Mouse (Mus musculus) liver, embryonic 12.5 days (tissue): Measurements from ENCODE around the gene Olfr613. TPM values are rescaled to one million over a fixed set of nuclear protein-coding genes. Genes with fewer than 3 reads are reported as not detected.
"Not testable (repeated sequence)": the region's sequence is repeated elsewhere in the genome, so short reads cannot be mapped to it uniquely, and the experiment has no call there.

Experiments used
- ATAC-seq: fragments of 200-750 bp; cut with Nextera tagmentation; 2 replicates; pipeline ENCODE4 v1.8.0; 2017; ENCODE audit warnings: moderate number of reproducible peaks, mild to moderate bottlenecking, moderate library complexity
- H3K27ac ChIP-seq: fragments of 300-500 bp; sonication (generic); 2 replicates; pipeline ENCODE4 v1.5.1; 2016; ENCODE audit warnings: mild to moderate bottlenecking
- H3K27me3 ChIP-seq: fragments of 300-500 bp; sonication (generic); replicated peaks from 2 replicates; pipeline ENCODE4 v1.6.1; 2016; ENCODE audit warnings: mild to moderate bottlenecking, moderate library complexity
- H3K36me3 ChIP-seq: fragments of 300-500 bp; sonication (generic); 2 replicates; pipeline ENCODE4 v1.6.1; 2016; ENCODE audit warnings: mild to moderate bottlenecking, moderate library complexity
- H3K4me1 ChIP-seq: fragments of 300-500 bp; sonication (generic); 2 replicates; pipeline ENCODE4 v1.6.1; 2016
- H3K4me2 ChIP-seq: fragments of 300-500 bp; sonication (generic); 2 replicates; pipeline ENCODE4 v1.6.1; 2016; ENCODE audit warnings: mild to moderate bottlenecking, moderate library complexity
- H3K4me3 ChIP-seq: fragments of 300-500 bp; sonication (generic); 2 replicates; pipeline ENCODE4 v1.5.1; 2016; ENCODE audit warnings: mild to moderate bottlenecking, moderate library complexity
- H3K9ac ChIP-seq: fragments of 300-500 bp; sonication (generic); 2 replicates; pipeline ENCODE4 v1.6.1; 2016; ENCODE audit warnings: mild to moderate bottlenecking, moderate library complexity
- H3K9me3 ChIP-seq: fragments of 300-500 bp; sonication (generic); replicated peaks from 2 replicates; pipeline ENCODE4 v1.6.1; 2016; ENCODE audit warnings: mild to moderate bottlenecking, moderate library complexity
- whole genome bisulfite sequencing: fragments of 180-500 bp; shearing (Covaris S2); methylation state at CpG from one replicate; pipeline ENCODE4 v1.1.7; 2016; ENCODE audit not compliant: insufficient replicate concordance; 5-methylcytosine and 5-hydroxymethylcytosine counted together
- microRNA-seq: library from miRNA; unstranded; fragments of <30 nt; microRNA quantifications from one replicate; pipeline ENCODE4, GENCODE M21; 2017
- polyA plus RNA-seq: library from polyadenylated mRNA; unstranded; fragments of >200 nt; fragmentation: Nextera tagmentation; extraction: Ambion mirVana; gene quantifications from 2 replicates; pipeline ENCODE4 v1.2.1, GENCODE M21; 2016

Olfr613 gene
- not detected in 2 replicates for polyA plus RNA-seq

DNA sequence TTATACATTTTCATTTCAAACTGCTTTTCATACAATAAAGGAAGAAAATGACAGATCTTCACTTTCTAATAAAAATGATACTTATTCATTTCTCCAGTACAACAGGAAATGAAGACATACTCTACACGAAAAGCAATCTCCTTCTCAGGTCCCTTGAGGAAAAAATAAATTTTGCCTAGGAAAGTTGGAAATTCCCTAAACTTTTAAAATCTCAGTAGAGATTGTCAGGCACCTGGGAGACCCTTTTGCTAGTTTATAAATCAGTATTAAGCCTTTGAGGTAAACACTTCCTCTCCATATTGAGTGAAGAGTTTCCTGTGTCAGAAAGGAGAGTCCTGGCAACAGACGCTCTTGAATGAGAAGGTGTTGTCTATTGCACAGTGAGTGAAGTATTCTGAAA, at the start of gene Olfr613:
Gene Olfr613, plus strand, starts transcription at position 301 of the 400 bp plus-strand sequence.
- H3K36me3 ChIP-seq = no peaks in the 10 kb centered on the region
- no peak within 1 kb of the TSS for H3K4me2 ChIP-seq
- no peak within 1 kb of the TSS for H3K27ac ChIP-seq
- no peak for ATAC-seq
- WGBS = 55% methylated on average over 2 of the region's 2 CpGs
- H3K9ac ChIP-seq = no peak within 1 kb of the TSS
- H3K4me3 ChIP-seq = no peak within 1 kb of the TSS
- no peaks in the 10 kb centered on the region for H3K4me1 ChIP-seq
- no peaks in the 10 kb centered on the region for H3K9me3 ChIP-seq
- no peaks in the 10 kb centered on the region for H3K27me3 ChIP-seq

- Histone ChIP-seq H3K4me1 (no peaks in the 10 kb centered on the region), H3K27me3 (no peaks in the 10 kb centered on the region), H3K9ac (no peak within 1 kb of the TSS), H3K4me2 (no peak within 1 kb of the TSS), H3K27ac (no peak within 1 kb of the TSS), H3K36me3 (no peaks in the 10 kb centered on the region), H3K4me3 (no peak within 1 kb of the TSS), H3K9me3 (no peaks in the 10 kb centered on the region)
- no peak for ATAC-seq
- 54% methylated on average over 2 of the region's 2 CpGs for WGBS
These were observed 35.9 kb upstream of the Olfr613 start, which contains the start of gene Olfr610 for GRCm38 (mm10) chr7:103512022-103512421. Gene Olfr610, minus strand, starts transcription at chr7:103512122.

- H3K27me3 ChIP-seq, H3K9me3 ChIP-seq, H3K27ac ChIP-seq, H3K4me1 ChIP-seq, H3K4me3 ChIP-seq, H3K4me2 ChIP-seq, H3K36me3 ChIP-seq, H3K9ac ChIP-seq, ATAC-seq: not testable (repeated sequence)
- WGBS = 37% methylated on average over 1 of the region's 1 CpGs
These were observed 27.1 kb upstream of the Olfr613 start, which contains the start of gene Olfr611 for GRCm38 (mm10) chr7:103520746-103521145. Gene Olfr611, minus strand, starts transcription at chr7:103520846.

- H3K9me3 ChIP-seq, ATAC-seq, H3K9ac ChIP-seq, H3K27me3 ChIP-seq, H3K4me2 ChIP-seq, H3K36me3 ChIP-seq, H3K27ac ChIP-seq, H3K4me1 ChIP-seq, H3K4me3 ChIP-seq: not testable (repeated sequence)
- WGBS = 58% methylated on average over 2 of the region's 2 CpGs
These were observed 5.3 kb upstream of the Olfr613 start, which contains the start of gene Olfr612 for GRCm38 (mm10) chr7:103542617-103543016. Gene Olfr612, minus strand, starts transcription at chr7:103542717.

GRCm38 (mm10) chr7:103555779-103556178, 7.9 kb downstream of the Olfr613 start, which contains the start of gene Olfr615:
Gene Olfr615, plus strand, starts transcription at chr7:103556079.
- no peaks in the 10 kb centered on the region for H3K9me3 ChIP-seq
- no peak within 1 kb of the TSS for H3K4me3 ChIP-seq
- no peak within 1 kb of the TSS for H3K4me2 ChIP-seq
- H3K27ac ChIP-seq = no peak within 1 kb of the TSS
- WGBS = 41% methylated on average over 2 of the region's 2 CpGs
- H3K4me1 ChIP-seq = no peaks in the 10 kb centered on the region
- H3K36me3 ChIP-seq = no peaks in the 10 kb centered on the region
- no peak for ATAC-seq
- no peak within 1 kb of the TSS for H3K9ac ChIP-seq
- no peaks in the 10 kb centered on the region for H3K27me3 ChIP-seq

DNA sequence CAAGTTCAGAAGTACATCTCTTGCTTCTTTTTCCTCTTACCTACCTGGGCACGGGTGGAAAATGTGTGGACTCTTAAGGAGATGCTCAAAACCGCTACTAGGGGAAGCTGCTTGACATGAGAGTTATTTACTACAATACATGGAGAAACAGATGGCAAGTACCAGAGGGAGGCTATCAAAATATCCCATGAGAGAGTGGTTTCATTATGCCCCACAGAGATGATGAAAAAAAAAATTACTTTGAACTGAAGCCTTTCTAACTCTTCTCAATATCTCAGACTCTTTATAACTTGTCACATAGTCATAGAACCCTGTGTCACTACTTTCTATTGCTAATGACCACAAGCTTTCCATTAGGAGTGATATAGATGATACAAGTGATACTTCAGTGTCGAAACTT, 21.2 kb downstream of the Olfr613 start, which contains the start of gene Olfr616:
Gene Olfr616, minus strand, starts transcription at position 101 of the 400 bp plus-strand sequence.
- 62% methylated on average over 3 of the region's 3 CpGs for WGBS
- H3K9ac ChIP-seq = no peak within 1 kb of the TSS

DNA sequence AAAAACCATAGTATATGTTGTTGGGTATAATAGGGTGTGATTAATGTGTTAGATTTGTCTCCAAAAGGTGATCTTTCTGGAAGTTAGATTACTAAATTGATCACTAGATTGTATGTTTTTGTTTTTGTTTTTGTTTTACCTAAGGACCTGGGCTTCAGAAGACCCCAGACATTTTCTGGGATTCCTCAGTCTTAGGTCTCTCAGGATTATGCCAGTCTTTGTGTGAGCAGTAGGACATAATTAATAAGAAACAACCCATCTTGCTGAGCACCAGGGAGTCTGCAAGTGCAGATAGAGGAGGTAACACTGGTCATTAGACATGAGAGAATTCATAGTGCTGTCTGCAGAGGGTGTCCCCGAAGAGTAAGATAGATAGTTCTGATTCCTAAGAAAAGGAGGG, 24.9 kb downstream of the Olfr613 start, which contains the start of gene Olfr617:
Gene Olfr617, plus strand, starts transcription at position 301 of the 400 bp plus-strand sequence.
- Histone ChIP-seq H3K9me3 (no peaks in the 10 kb centered on the region), H3K36me3 (no peaks in the 10 kb centered on the region), H3K27me3 (no peaks in the 10 kb centered on the region), H3K4me1 (no peaks in the 10 kb centered on the region), H3K4me2 (no peak within 1 kb of the TSS), H3K4me3 (no peak within 1 kb of the TSS), H3K27ac (no peak within 1 kb of the TSS), H3K9ac (no peak within 1 kb of the TSS)
- no peak for ATAC-seq
- 54% methylated on average over 1 of the region's 1 CpGs for WGBS

More for the DNA sequence above, 21.2 kb downstream of the Olfr613 start, which contains the start of gene Olfr616:
- Histone ChIP-seq H3K36me3 (no peaks in the 10 kb centered on the region), H3K9me3 (no peaks in the 10 kb centered on the region), H3K4me3 (no peak within 1 kb of the TSS), H3K27me3 (no peaks in the 10 kb centered on the region), H3K27ac (no peak within 1 kb of the TSS), H3K4me2 (no peak within 1 kb of the TSS), H3K4me1 (no peaks in the 10 kb centered on the region)
- ATAC-seq = no peak

GRCm38 (mm10) chr7:103589803-103590202, 41.9 kb downstream of the Olfr613 start, which contains the start of gene Olfr618:
Gene Olfr618, plus strand, starts transcription at chr7:103590103.
- Histone ChIP-seq H3K9me3 (no peaks in the 10 kb centered on the region), H3K4me3 (no peak within 1 kb of the TSS), H3K4me2 (no peak within 1 kb of the TSS), H3K36me3 (no peaks in the 10 kb centered on the region), H3K9ac (no peak within 1 kb of the TSS), H3K27me3 (no peaks in the 10 kb centered on the region), H3K27ac (no peak within 1 kb of the TSS), H3K4me1 (no peaks in the 10 kb centered on the region)
- no peak for ATAC-seq
- WGBS = 41% methylated on average over 2 of the region's 2 CpGs

DNA sequence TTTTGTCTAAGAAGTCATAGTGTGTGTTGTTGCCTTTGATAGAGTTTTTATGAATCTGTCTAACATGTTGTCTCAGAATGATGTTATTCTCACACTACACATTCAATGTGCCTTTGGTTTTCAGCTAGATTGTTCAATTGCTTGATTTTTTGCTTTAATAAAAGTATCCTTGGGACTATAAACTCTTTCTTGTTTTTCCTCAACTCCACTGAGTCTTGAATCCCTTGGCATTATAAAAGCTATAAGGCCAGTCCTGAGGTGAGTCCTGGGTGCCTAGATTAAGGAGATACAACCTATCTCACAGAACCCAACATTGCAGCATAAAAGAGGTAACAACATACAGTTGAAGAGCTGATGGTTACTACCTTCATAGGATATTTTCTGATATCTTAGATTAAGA, 52.4 kb downstream of the Olfr613 start, which contains the start of gene Olfr619:
Gene Olfr619, plus strand, starts transcription at position 301 of the 400 bp plus-strand sequence.
- H3K4me3 ChIP-seq = no peak within 1 kb of the TSS
- no peak within 1 kb of the TSS for H3K9ac ChIP-seq
- H3K27me3 ChIP-seq = no peaks in the 10 kb centered on the region
- no peak within 1 kb of the TSS for H3K4me2 ChIP-seq
- no peak within 1 kb of the TSS for H3K27ac ChIP-seq
- H3K9me3 ChIP-seq = no peaks in the 10 kb centered on the region
- no peaks in the 10 kb centered on the region for H3K4me1 ChIP-seq
- no peaks in the 10 kb centered on the region for H3K36me3 ChIP-seq
- no peak for ATAC-seq

Small RNAs within 50 kb of the gene (microRNA-seq; reads per million reads assigned to microRNA genes)
- not detected for gene Gm26506

Other genes with a start within 250 kb of the Olfr613 start
- gene Olfr596, start 242.4 kb upstream of the Olfr613 start, polyA plus RNA-seq = not detected in 2 replicates
- not detected in 2 replicates for gene Olfr597, start 231.8 kb upstream of the Olfr613 start, polyA plus RNA-seq
- gene Olfr598, start 224.5 kb upstream of the Olfr613 start, polyA plus RNA-seq = not detected in 2 replicates
- gene Olfr599, start 212.2 kb upstream of the Olfr613 start, polyA plus RNA-seq = not detected in 2 replicates
- gene Olfr600, start 198.4 kb upstream of the Olfr613 start, polyA plus RNA-seq = not detected in 2 replicates
- gene Olfr601, start 185.4 kb upstream of the Olfr613 start, polyA plus RNA-seq = not detected in 2 replicates
- not detected in 2 replicates for gene Olfr603, start 161.9 kb upstream of the Olfr613 start, polyA plus RNA-seq
- gene Usp17lc, start 133.0 kb upstream of the Olfr613 start, polyA plus RNA-seq = not detected in 2 replicates
- not detected in 2 replicates for gene Olfr605, start 102.6 kb upstream of the Olfr613 start, polyA plus RNA-seq
- gene Olfr606, start 99.0 kb upstream of the Olfr613 start, polyA plus RNA-seq = not detected in 2 replicates
- not detected in 2 replicates for gene Olfr607, start 83.9 kb upstream of the Olfr613 start, polyA plus RNA-seq
- not detected in 2 replicates for gene Olfr608, start 78.2 kb upstream of the Olfr613 start, polyA plus RNA-seq
- gene Olfr609, start 50.0 kb upstream of the Olfr613 start, polyA plus RNA-seq = not detected in 2 replicates
- gene Olfr610, start 36.0 kb upstream of the Olfr613 start, polyA plus RNA-seq = not detected in 2 replicates
- not detected in 2 replicates for gene Olfr611, start 27.2 kb upstream of the Olfr613 start, polyA plus RNA-seq
- not detected in 2 replicates for gene Olfr612, start 5.4 kb upstream of the Olfr613 start, polyA plus RNA-seq
- not detected in 2 replicates for gene Olfr615, start 8.0 kb downstream of the Olfr613 start, polyA plus RNA-seq
- gene Olfr616, start 21.1 kb downstream of the Olfr613 start, polyA plus RNA-seq = not detected in 2 replicates
- not detected in 2 replicates for gene Olfr617, start 25.0 kb downstream of the Olfr613 start, polyA plus RNA-seq
- not detected in 2 replicates for gene Olfr618, start 42.0 kb downstream of the Olfr613 start, polyA plus RNA-seq
- not detected in 2 replicates for gene Olfr619, start 52.5 kb downstream of the Olfr613 start, polyA plus RNA-seq
- gene Olfr620, start 64.5 kb downstream of the Olfr613 start, polyA plus RNA-seq = not detected in 2 replicates
- not detected in 2 replicates for gene Olfr622, start 94.6 kb downstream of the Olfr613 start, polyA plus RNA-seq
- not detected in 2 replicates for gene Olfr623, start 115.6 kb downstream of the Olfr613 start, polyA plus RNA-seq
- not detected in 2 replicates for gene Olfr624, start 123.1 kb downstream of the Olfr613 start, polyA plus RNA-seq
- gene Olfr625-ps1, start 134.6 kb downstream of the Olfr613 start, polyA plus RNA-seq = not detected in 2 replicates
- gene Olfr243, start 166.6 kb downstream of the Olfr613 start, polyA plus RNA-seq = not detected in 2 replicates
- gene Olfr628, start 182.3 kb downstream of the Olfr613 start, polyA plus RNA-seq = not detected in 2 replicates
- 0.05 TPM in 1 of 2 replicates, not detected in the other for gene Olfr629, start 196.9 kb downstream of the Olfr613 start, polyA plus RNA-seq
- not detected in 2 replicates for gene Olfr630, start 209.3 kb downstream of the Olfr613 start, polyA plus RNA-seq
- gene Olfr69, start 223.5 kb downstream of the Olfr613 start, polyA plus RNA-seq = not detected in 2 replicates
- not detected in 2 replicates for gene Olfr68, start 231.6 kb downstream of the Olfr613 start, polyA plus RNA-seq
- gene Olfr67, start 243.7 kb downstream of the Olfr613 start, polyA plus RNA-seq = not detected in 2 replicates